Mouse (Mus musculus) ovary, postnatal 14 days (tissue): ENCODE data around the gene Rpl31.

Source experiments
- DNase-seq: peaks from one replicate; pipeline ENCODE4 v3.0.0; 2022; ENCODE audit warnings: low spot score

Gene Rpl31

GRCm38 (mm10) chr1:39367601-39368266 is at the start of gene Rpl31:
TSS of gene Rpl31 (plus strand) at chr1:39367842.
- DNase-seq, result peak; percentile 95

GRCm38 (mm10) chr1:39317935-39318334 is 49.7 kb upstream of the Rpl31 start:
- no peak for DNase-seq

DNA sequence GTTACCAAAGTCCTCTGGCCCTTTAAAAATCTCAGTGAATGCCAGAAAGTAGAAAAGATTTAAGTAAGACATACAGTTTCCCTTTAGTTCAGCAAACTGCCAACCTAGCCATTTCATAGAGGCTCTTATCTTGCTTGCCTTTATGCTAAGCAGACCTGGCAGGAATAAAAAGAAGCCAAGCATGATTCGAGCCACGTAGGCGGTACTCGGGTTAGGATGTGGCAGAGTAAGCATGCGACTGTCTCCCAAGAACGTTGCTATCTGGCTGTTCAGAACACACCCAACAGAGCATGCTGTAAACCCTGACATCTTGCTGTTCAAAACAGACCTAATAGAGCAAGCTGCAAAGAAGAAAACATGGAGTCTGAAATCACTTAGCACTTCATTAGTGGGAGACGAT is 48.8 kb upstream of the Rpl31 start:
- DNase-seq, result no peak

- DNase-seq, result no peak
Measured at GRCm38 (mm10) chr1:39321954-39322353, 45.7 kb upstream of the Rpl31 start.

DNA sequence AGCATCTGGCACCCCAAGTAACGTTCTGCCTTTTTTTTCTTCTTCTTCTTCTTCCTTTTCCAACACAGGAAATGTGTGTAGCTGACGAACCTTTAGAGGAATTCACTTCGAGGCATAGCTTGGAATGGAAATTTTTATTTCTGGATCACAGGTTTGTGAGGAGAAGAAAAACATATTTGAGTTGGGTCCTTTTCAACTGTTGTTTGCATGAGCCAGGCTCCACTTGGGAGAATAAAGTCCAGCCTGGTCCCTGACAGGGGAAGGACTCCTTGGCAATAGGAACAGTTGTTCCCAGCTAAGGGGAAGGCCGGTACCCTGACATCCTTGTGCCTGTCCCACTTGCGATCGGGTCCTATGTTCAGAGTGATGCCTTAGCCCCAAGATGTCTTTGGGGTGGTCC is 42.4 kb upstream of the Rpl31 start:
- no peak for DNase-seq

DNA sequence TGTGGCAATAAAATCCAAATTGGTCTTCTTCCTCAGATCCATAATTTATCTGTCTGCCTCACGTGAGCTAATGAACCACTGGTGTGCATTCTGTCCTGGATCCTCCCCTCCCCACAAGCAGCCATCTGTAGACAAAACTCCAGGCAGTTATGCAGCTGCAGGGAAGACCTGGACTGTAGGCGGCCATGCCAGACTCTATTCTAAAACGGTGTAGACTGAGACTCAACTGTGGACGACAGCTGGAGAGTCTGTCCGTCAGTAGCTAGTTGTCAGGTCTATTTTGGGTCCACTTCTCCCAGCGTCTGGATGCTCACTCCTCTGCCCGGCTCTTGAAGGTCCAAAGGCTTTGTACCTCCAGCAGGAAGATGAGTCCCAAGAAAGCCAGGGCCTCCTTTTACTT is 40.1 kb upstream of the Rpl31 start:
- no peak for DNase-seq

DNA sequence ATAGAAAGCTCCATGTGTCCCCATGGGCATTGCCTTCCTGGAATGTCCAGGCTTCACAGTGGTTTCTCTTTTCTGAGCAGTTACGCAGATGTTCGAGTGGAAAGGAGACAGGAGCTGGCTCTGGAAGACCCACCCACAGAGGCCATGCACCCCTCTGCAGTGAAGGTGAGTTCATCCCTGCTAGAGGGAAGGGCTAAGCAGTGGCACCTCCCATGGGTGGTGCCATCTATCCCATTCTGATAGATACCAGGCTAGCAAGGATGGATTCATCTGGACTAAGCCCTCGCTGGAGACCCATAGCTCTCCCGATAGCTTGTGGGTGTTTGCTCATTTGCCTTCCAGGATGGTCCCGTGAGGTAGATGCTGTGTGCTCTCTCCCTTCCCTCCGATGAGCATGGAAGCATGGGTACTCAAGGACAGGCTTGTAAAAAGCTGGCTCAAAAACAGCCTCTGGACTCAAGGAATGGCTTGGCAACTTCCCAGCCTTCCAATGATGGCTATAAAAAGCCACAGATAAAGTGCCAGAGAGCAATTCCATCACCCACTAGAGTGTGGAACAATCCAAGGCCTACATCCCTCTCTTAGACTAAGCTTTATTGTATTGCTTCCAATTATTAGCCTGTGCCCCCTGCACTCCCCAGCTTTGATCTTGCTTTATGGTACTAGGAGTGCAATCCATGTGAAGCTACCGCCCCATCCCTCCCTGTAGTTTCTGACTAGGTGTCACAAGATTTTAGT is 36.6 kb upstream of the Rpl31 start:
- no peak for DNase-seq

- no peak for DNase-seq
Measured at GRCm38 (mm10) chr1:39332456-39332855, 35.2 kb upstream of the Rpl31 start.

- no peak for DNase-seq
Measured at GRCm38 (mm10) chr1:39335561-39336196, 32.0 kb upstream of the Rpl31 start.

DNA sequence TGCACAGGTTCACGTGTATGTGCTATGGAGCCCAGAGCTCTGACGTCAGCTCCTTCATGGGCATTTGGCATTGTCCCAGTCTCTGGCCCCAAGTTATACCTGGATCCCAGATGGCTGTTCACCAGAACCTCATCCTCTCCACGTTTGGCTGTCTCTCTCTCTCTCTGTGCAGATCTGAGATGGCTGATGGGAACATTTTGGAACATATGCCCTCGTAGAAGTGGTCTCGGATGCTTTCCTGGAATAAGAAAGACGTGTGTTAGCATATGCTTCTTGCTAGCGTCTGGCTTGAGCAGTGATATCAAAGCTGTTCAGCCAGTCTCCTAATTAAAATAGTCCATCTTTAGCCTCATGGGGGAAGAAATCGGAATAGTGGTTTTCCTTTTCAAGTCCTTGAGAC is 30.9 kb upstream of the Rpl31 start:
- DNase-seq, result no peak

- no peak for DNase-seq
Measured at GRCm38 (mm10) chr1:39338831-39339230, 28.8 kb upstream of the Rpl31 start.

DNA sequence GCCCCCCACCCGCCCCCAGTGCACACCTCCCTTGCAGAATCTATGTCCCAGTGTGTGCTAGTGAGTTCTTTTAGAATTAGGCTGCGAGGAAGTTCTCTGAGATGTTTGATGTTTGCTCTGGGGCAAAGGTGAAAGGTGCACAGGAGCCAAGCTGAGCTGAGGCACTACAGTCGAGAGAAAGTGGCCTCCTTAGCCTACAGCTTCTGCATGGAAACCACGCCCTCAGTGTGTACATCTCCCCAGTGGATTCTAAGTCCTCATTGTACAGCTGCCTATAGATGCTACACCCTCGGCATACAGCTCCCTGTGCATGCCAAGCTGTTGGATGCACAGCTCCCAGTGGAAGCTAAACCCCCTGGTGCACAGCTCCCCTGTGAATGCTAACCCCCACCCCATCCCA is 28.2 kb upstream of the Rpl31 start:
- no peak for DNase-seq

GRCm38 (mm10) chr1:39340156-39340555 is 27.5 kb upstream of the Rpl31 start:
- no peak for DNase-seq

DNA sequence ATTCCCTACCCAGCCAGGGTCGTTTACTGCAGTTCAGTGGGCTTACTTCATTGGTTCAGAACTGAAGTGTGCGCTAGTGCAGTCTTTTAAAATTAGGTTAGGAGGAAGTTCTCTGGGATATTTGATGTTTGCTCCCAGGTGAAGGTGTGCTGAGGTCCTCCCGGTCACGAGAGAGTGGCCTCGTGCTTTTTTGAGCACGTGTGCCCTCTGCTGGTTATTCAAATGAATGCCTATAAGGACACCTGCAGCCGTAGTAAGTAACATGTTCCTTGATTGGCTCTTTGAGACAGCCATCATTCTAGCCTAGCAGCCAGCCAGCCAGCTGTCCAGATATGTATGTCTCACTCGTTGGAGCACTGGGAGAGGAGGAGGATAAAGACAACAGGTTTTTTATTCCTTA is 27.0 kb upstream of the Rpl31 start:
- peak; percentile 37 for DNase-seq

DNA sequence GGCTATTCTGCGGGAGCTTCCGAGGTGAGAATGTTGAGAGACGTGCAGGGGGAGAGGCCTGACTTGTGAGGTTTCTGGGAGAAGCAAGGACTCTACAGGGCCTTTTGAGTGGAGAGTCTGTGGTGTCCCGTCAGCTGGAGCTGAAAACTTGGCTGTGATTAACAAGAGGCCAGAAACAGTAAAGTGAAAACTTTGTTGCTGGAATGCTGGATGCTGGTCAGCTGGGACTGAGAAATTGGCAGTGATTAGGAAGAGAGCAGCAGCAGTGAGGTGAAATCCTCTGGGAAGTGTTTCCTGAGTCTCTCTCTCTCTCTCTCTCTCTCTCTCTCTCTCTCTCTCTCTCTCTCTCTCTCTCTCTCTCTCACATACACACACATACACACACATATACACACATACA is 25.8 kb upstream of the Rpl31 start:
- DNase-seq, result no peak

- no peak for DNase-seq
Measured at GRCm38 (mm10) chr1:39343242-39343641, 24.4 kb upstream of the Rpl31 start.

GRCm38 (mm10) chr1:39344981-39345600 is 22.6 kb upstream of the Rpl31 start:
- no peak for DNase-seq

- DNase-seq, result no peak
Measured at GRCm38 (mm10) chr1:39349001-39349400, 18.6 kb upstream of the Rpl31 start.

- DNase-seq, result no peak
Measured at GRCm38 (mm10) chr1:39349427-39349826, 18.2 kb upstream of the Rpl31 start.

DNA sequence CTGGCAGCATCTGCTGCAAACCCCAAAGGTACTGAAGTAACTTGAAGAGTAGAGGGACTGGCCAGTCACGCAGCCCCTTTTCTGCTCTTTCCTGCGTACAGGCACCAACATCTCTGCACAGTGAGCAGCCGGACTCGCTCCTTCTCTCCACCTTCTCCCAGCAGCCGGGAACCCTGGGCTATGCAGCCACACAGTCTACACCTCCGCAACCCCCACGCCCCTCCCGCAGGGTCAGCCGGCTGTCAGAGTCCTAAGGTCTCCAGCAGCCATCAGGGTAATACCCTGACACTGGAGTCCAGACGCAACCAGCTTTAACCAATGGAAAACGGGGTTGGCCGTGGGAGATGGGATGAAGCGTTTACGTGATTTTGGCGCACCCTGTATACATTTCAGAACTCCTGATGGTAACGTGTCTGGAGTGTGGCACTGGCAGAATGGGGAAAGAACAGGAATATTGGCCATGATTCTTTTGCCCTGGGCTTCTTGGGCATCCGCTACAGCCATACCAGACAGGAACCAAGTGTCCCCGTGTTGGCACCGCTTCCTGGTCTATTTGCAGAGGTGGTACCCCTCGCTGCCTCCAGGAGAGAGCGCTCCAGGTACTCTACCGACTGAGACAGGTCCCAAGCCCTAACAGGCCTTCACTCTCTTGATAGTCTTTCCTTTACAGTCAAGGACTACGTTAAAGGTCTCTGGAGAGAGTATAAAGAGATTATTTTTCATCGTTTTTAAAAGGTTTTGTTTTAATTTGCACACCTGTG is 5.7 kb upstream of the Rpl31 start:
- no peak for DNase-seq

GRCm38 (mm10) chr1:39362515-39362893 is 5.1 kb upstream of the Rpl31 start:
- DNase-seq, result no peak

DNA sequence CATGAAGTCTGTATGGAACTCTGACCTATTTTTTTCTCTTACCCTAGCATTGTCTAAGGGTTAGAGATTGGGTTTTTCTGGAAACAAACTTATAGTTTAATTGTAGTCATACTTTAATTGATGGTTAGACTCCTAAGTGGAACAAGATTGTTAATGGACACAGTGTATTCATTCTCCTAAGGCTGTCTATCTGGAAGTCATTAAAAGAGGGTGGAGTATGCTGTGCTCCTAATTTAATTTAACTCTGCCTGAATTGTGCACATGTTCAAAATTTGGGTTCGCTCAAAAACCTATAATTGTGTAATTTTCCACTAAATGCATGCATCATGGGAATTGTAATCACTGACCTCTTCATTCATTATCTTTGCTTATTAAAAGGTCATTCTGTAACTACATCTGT is 2.1 kb upstream of the Rpl31 start:
- DNase-seq, result no peak
